In genomic region chr2:3283602-3284472, GRCm38 (mm10) we compare ENCODE assay signal across 8 mouse cellular contexts. TPM values are rescaled to one million over a fixed set of nuclear protein-coding genes. Genes with fewer than 3 reads are reported as not detected.
A peak's percentile ranks its signal among the peaks of the same experiment; 100 is the strongest.
DNase-seq lines count a peak whose midpoint lies in the region; ATAC-seq and TF ChIP-seq lines count a peak whose summit lies in the region.

Gene Nmt2 (plus strand): TSS chr2:3284212.

- H3K4me3 ChIP-seq in C2C12 (ENCODE audit: insufficient read depth, poor library complexity, severe bottlenecking) (peak within 1 kb of the TSS; percentile 88), myocyte (peak within 1 kb of the TSS; percentile 79)
- peak within 1 kb of the TSS; percentile 96 for H3K4me3 ChIP-seq in erythroblast, embryonic 14.5 days (replicated peaks)
- peak within 1 kb of the TSS; percentile 86 for H3K4me3 ChIP-seq in heart, embryonic 11.5 days (ENCODE audit: low read depth, low read length)
- H3K4me3 ChIP-seq in kidney, embryonic 16.5 days (ENCODE audit: low read length): peak within 1 kb of the TSS; percentile 67
- H3K4me3 ChIP-seq in liver, adult 2 months (ENCODE audit: insufficient read depth, low read depth, low read length): peak within 1 kb of the TSS; percentile 76

- peak; percentile 95 for TF ChIP-seq POLR2A in brain, embryonic 14.5 days (IDR thresholded peaks at IDR 0.05; ENCODE audit: borderline replicate concordance, extremely low read depth, insufficient read depth, insufficient read length, poor library complexity, severe bottlenecking)
- TF ChIP-seq POLR2A in liver, adult 2 months (IDR thresholded peaks at IDR 0.05; ENCODE audit: extremely low read depth, insufficient read depth, low read length): peak; percentile 92
- peak; percentile 96 for TF ChIP-seq POLR2A in myocyte (IDR thresholded peaks at IDR 0.05; ENCODE audit: insufficient read length, low read depth)

- under 1% methylated on average over 78 of the region's 88 CpGs for WGBS in heart, embryonic 11.5 days (ENCODE audit: insufficient replicate concordance)
- WGBS in kidney, embryonic 16.5 days: under 1% methylated on average over 84 of the region's 88 CpGs
- under 1% methylated on average over 86 of the region's 88 CpGs for WGBS in liver, adult 2 months

- peak; percentile 98 for ATAC-seq in heart, embryonic 11.5 days (replicated peaks; ENCODE audit: insufficient number of reproducible peaks, low FRiP score, low TSS enrichment)
- ATAC-seq in kidney, embryonic 16.5 days (ENCODE audit: low FRiP score, low TSS enrichment): peak; percentile 97

- H3K79me3 ChIP-seq in C2C12 (ENCODE audit: low read depth): peaks cover 40% of the 10 kb centered on the region

- peaks cover 49% of the 10 kb centered on the region for H3K79me2 ChIP-seq in C2C12 (ENCODE audit: control insufficient read depth, insufficient read depth)
- H3K79me2 ChIP-seq in liver, adult 2 months (ENCODE audit: control insufficient read depth, insufficient read depth, low read length): no peaks in the 10 kb centered on the region; the same call in 1 of the 2 replicates
- H3K79me2 ChIP-seq in myocyte (ENCODE audit: control insufficient read depth, insufficient read depth): peaks cover 39% of the 10 kb centered on the region

- DNase-seq in brain, embryonic 14.5 days (ENCODE audit: low read depth): peak; percentile 100
- DNase-seq in liver, adult 2 months (ENCODE audit: extremely low read depth, low read depth, low spot score): peak; percentile 97
- DNase-seq in splenic B cell, adult 2 months (ENCODE audit: low read depth, low spot score): peak; percentile 100

- H3K36me3 ChIP-seq in C2C12 (ENCODE audit: control insufficient read depth, insufficient read depth): no peaks in the 10 kb centered on the region
- no peaks in the 10 kb centered on the region; the same call in 1 of the 2 replicates for H3K36me3 ChIP-seq in erythroblast, embryonic 14.5 days (ENCODE audit: control insufficient read depth)
- no peaks in the 10 kb centered on the region for H3K36me3 ChIP-seq in heart, embryonic 11.5 days (ENCODE audit: control insufficient read depth, insufficient read depth, low read length)
- H3K36me3 ChIP-seq in kidney, embryonic 16.5 days (ENCODE audit: insufficient read depth, low read length): no peaks in the 10 kb centered on the region
- H3K36me3 ChIP-seq in liver, adult 2 months (ENCODE audit: control insufficient read depth, insufficient read depth, low read length): no peaks in the 10 kb centered on the region
- no peaks in the 10 kb centered on the region for H3K36me3 ChIP-seq in myocyte (ENCODE audit: control insufficient read depth, insufficient read depth)
- no peaks in the 10 kb centered on the region for H3K36me3 ChIP-seq in splenic B cell, adult 2 months (ENCODE audit: control insufficient read depth, insufficient read depth, low read length, poor library complexity, severe bottlenecking)

- no peaks in the 10 kb centered on the region for H3K9me3 ChIP-seq in erythroblast, embryonic 14.5 days (ENCODE audit: control insufficient read depth, low read length)
- no peaks in the 10 kb centered on the region for H3K9me3 ChIP-seq in heart, embryonic 11.5 days (replicated peaks; ENCODE audit: control insufficient read depth, low read length)
- H3K9me3 ChIP-seq in kidney, embryonic 16.5 days (ENCODE audit: low read length): no peaks in the 10 kb centered on the region

- H3K4me2 ChIP-seq in heart, embryonic 11.5 days: peak within 1 kb of the TSS; percentile 83
- peak within 1 kb of the TSS; percentile 76 for H3K4me2 ChIP-seq in kidney, embryonic 16.5 days (replicated peaks; ENCODE audit: low read depth, low read length)
- peak within 1 kb of the TSS; percentile 86 for H3K4me2 ChIP-seq in myocyte (ENCODE audit: low read depth)

- peaks cover 35% of the 10 kb centered on the region for H3K4me1 ChIP-seq in erythroblast, embryonic 14.5 days (ENCODE audit: control insufficient read depth)
- peaks cover 11% of the 10 kb centered on the region for H3K4me1 ChIP-seq in heart, embryonic 11.5 days (ENCODE audit: control insufficient read depth, insufficient read depth, low read length)
- H3K4me1 ChIP-seq in kidney, embryonic 16.5 days (ENCODE audit: insufficient read depth, low read length): peaks cover 14% of the 10 kb centered on the region
- H3K4me1 ChIP-seq in liver, adult 2 months (ENCODE audit: control insufficient read depth, insufficient read depth, low read length): peaks cover 3% of the 10 kb centered on the region; the same call in 1 of the 2 replicates

- peak within 1 kb of the TSS; percentile 89 for H3K9ac ChIP-seq in heart, embryonic 11.5 days (ENCODE audit: low read depth, low read length)
- peak within 1 kb of the TSS; percentile 82 for H3K9ac ChIP-seq in kidney, embryonic 16.5 days (replicated peaks; ENCODE audit: low read length)
- H3K9ac ChIP-seq in liver, adult 2 months (ENCODE audit: low read depth, low read length): peak within 1 kb of the TSS; percentile 84

- peak within 1 kb of the TSS; percentile 89 for H3K27ac ChIP-seq in heart, embryonic 11.5 days (ENCODE audit: low read depth, low read length)
- peak within 1 kb of the TSS; percentile 86 for H3K27ac ChIP-seq in kidney, embryonic 16.5 days (ENCODE audit: low read length)
- H3K27ac ChIP-seq in liver, adult 2 months (replicated peaks; ENCODE audit: insufficient read depth, low read depth, low read length): peak within 1 kb of the TSS; percentile 57

- no peaks in the 10 kb centered on the region for H3K27me3 ChIP-seq in C2C12 (ENCODE audit: control insufficient read depth, insufficient read depth, insufficient read length)
- no peaks in the 10 kb centered on the region for H3K27me3 ChIP-seq in erythroblast, embryonic 14.5 days (ENCODE audit: control insufficient read depth)
- no peaks in the 10 kb centered on the region for H3K27me3 ChIP-seq in heart, embryonic 11.5 days (ENCODE audit: control insufficient read depth, insufficient read depth, low read length)
- H3K27me3 ChIP-seq in kidney, embryonic 16.5 days (ENCODE audit: insufficient read depth, low read length): no peaks in the 10 kb centered on the region
- H3K27me3 ChIP-seq in liver, adult 2 months (ENCODE audit: control insufficient read depth, insufficient read depth, low read length): no peaks in the 10 kb centered on the region
- no peaks in the 10 kb centered on the region for H3K27me3 ChIP-seq in myocyte (ENCODE audit: control insufficient read depth, insufficient read depth, insufficient read length)
- H3K27me3 ChIP-seq in splenic B cell, adult 2 months (ENCODE audit: control insufficient read depth, insufficient read depth, low read length, poor library complexity, severe bottlenecking): no peaks in the 10 kb centered on the region

- H3ac ChIP-seq in C2C12 (ENCODE audit: control insufficient read depth, insufficient read length, low read depth) (peak within 1 kb of the TSS; percentile 93), myocyte (ENCODE audit: control insufficient read depth, insufficient read length) (peak within 1 kb of the TSS; percentile 50)

- peak; percentile 17 for TF ChIP-seq CTCF in C2C12 (IDR thresholded peaks at IDR 0.05; ENCODE audit: control insufficient read depth, insufficient read depth, insufficient read length)
- TF ChIP-seq CTCF in brain, embryonic 14.5 days (IDR thresholded peaks at IDR 0.05; ENCODE audit: borderline replicate concordance, extremely low read depth, insufficient read depth, insufficient read length): no peak
- no peak for TF ChIP-seq CTCF in liver, adult 2 months (IDR thresholded peaks at IDR 0.05; ENCODE audit: low read depth, low read length)

TF ChIP-seq in C2C12, 6 proteins besides CTCF, POLR2A, EP300 and RAD21:
- TF ChIP-seq USF1 (IDR thresholded peaks at IDR 0.05; ENCODE audit: low read depth) (no peak), MAX (IDR thresholded peaks at IDR 0.05) (peak; percentile 70)
TF ChIP-seq in C2C12: peak in this region for 1.

TF ChIP-seq in myocyte, 11 proteins besides CTCF, POLR2A, EP300 and RAD21:
- TF ChIP-seq MAX (IDR thresholded peaks at IDR 0.05; ENCODE audit: low read depth) (no peak), MYOG (IDR thresholded peaks at IDR 0.05; ENCODE audit: control insufficient read depth in 1 of 3, insufficient read depth in 1 of 3, insufficient read length in 2 of 3, low read depth in 2 of 3) (peak in 1 of 3 experiments; percentile 26), E2F4 (IDR thresholded peaks at IDR 0.05; ENCODE audit: insufficient read depth) (no peak), USF1 (IDR thresholded peaks at IDR 0.05; ENCODE audit: low read depth) (no peak), TCF3 (IDR thresholded peaks at IDR 0.05; ENCODE audit: insufficient read length, low read depth) (no peak), TCF12 (IDR thresholded peaks at IDR 0.05; ENCODE audit: insufficient read depth, poor library complexity, severe bottlenecking) (no peak), MYOD1 (IDR thresholded peaks at IDR 0.05; ENCODE audit: control insufficient read depth in 1 of 3, insufficient read length in 2 of 3, low read depth in 2 of 3) (peak in 1 of 3 experiments; percentile 21), REST (IDR thresholded peaks at IDR 0.05; ENCODE audit: insufficient read depth, insufficient read length) (no peak), SRF (IDR thresholded peaks at IDR 0.05; ENCODE audit: control insufficient read depth, insufficient read length, low read depth) (peak; percentile 84), POLR2AphosphoS2 (IDR thresholded peaks at IDR 0.05; ENCODE audit: insufficient read length, low read depth) (peak; percentile 91), CEBPB (IDR thresholded peaks at IDR 0.05; ENCODE audit: insufficient read depth, poor library complexity, severe bottlenecking) (no peak)

RNA-seq across cellular contexts. Expression of gene Nmt2, which starts in this region (rescaled TPM):
- polyA plus RNA-seq in C2C12 (2012; fragmentation: generic; extraction: Trizol): 25.0 TPM
- 32.8 and 44.0 TPM in 2 replicates for polyA plus RNA-seq in brain, embryonic 14.5 days (2012; rRNA removed)
- polyA plus RNA-seq in erythroblast, embryonic 14.5 days (2012): 0.70 and 1.3 TPM in 2 replicates
- 38.2 and 40.2 TPM in 2 replicates for polyA plus RNA-seq in heart, embryonic 11.5 days (2014; fragmentation: Nextera tagmentation; extraction: Ambion mirVana)
- 45.1 and 51.2 TPM in 2 replicates for polyA plus RNA-seq in kidney, embryonic 16.5 days (2015; fragmentation: Nextera tagmentation; extraction: Ambion mirVana)
- 13.2 and 16.4 TPM in 2 replicates for total RNA-seq in liver, adult 2 months (2014; rRNA removed)
- polyA plus RNA-seq in liver, adult 2 months (2012; rRNA removed): 5.1 and 5.4 TPM in 2 replicates
- 14.5 TPM for polyA plus RNA-seq in myocyte (2012; fragmentation: generic; extraction: Trizol)

Comparison
In these comparisons a context has a peak if more than half of its experiments do, and no peak if none do; other contexts are left out.
1. Peak in every context shown above with its lines: DNase-seq, ATAC-seq, H3K4me3 ChIP-seq and H3K27ac ChIP-seq.